Mouse (Mus musculus) stomach, postnatal 0 days (tissue): ENCODE data around the gene Cers3. TPM values are rescaled to one million over a fixed set of nuclear protein-coding genes. Genes with fewer than 3 reads are reported as not detected.

Experiments used
- ATAC-seq: fragments of 200-750 bp; cut with Nextera tagmentation; 2 replicates; pipeline ENCODE4 v1.8.0; 2017; ENCODE audit not compliant: low FRiP score, low TSS enrichment
- DNase-seq: peaks from one replicate; pipeline ENCODE4 v3.0.0-alpha.2; 2016; ENCODE audit warnings: low spot score
- H3K27ac ChIP-seq: fragments of 300-500 bp; sonication (generic); replicated peaks from 2 replicates; pipeline ENCODE4 v1.5.1; 2014; ENCODE audit warnings: mild to moderate bottlenecking, control low read depth
- H3K27me3 ChIP-seq: fragments of 300-500 bp; sonication (generic); 2 replicates; pipeline ENCODE4 v1.6.1; 2014; ENCODE audit warnings: low read length; ENCODE audit not compliant: control insufficient read depth, insufficient read depth
- H3K36me3 ChIP-seq: fragments of 300-500 bp; sonication (generic); 2 replicates; pipeline ENCODE4 v1.6.1; 2014; ENCODE audit warnings: low read length, mixed read lengths; ENCODE audit not compliant: control insufficient read depth, insufficient read depth
- H3K4me1 ChIP-seq: fragments of 300-500 bp; sonication (generic); replicated peaks from 2 replicates; pipeline ENCODE4 v1.6.1; 2014; ENCODE audit warnings: antibody characterized with exemption; ENCODE audit not compliant: control insufficient read depth, insufficient read depth
- H3K4me2 ChIP-seq: fragments of 300-500 bp; sonication (generic); replicated peaks from 2 replicates; pipeline ENCODE4 v1.6.1; 2014; ENCODE audit warnings: low read depth, mild to moderate bottlenecking, control low read depth, moderate library complexity
- H3K4me3 ChIP-seq: fragments of 300-500 bp; sonication (generic); 2 replicates; pipeline ENCODE4 v1.5.1; 2014; ENCODE audit warnings: low read depth, low read length, control low read depth
- H3K9ac ChIP-seq: fragments of 300-500 bp; sonication (generic); 2 replicates; pipeline ENCODE4 v1.6.1; 2014; ENCODE audit warnings: mild to moderate bottlenecking, low read length, control low read depth, mixed read lengths
- H3K9me3 ChIP-seq: fragments of 300-500 bp; sonication (generic); 2 replicates; pipeline ENCODE4 v1.6.1; 2016; ENCODE audit warnings: low read length; ENCODE audit not compliant: control insufficient read depth
- CTCF ChIP-seq: IDR thresholded peaks from 2 replicates; pipeline ENCODE4 v1.5.1; 2016; ENCODE audit warnings: antibody characterized with exemption, low read depth, mild to moderate bottlenecking, moderate library complexity
- EP300 ChIP-seq: optimal IDR thresholded peaks from 2 replicates; pipeline ENCODE3; 2016; ENCODE audit warnings: antibody characterized with exemption
- whole genome bisulfite sequencing: fragments of 180-500 bp; shearing (Covaris S2); extraction: QIAGEN DNeasy Blood & Tissue Kit; methylation state at CpG from one replicate; pipeline ENCODE4 v1.1.7; 2014; 5-methylcytosine and 5-hydroxymethylcytosine counted together
- polyA plus RNA-seq: library from polyadenylated mRNA; unstranded; fragments of >200 nt; fragmentation: Nextera tagmentation; extraction: Ambion mirVana; gene quantifications from 2 replicates; pipeline ENCODE4 v1.2.1, GENCODE M21; 2015

Cers3 gene
- polyA plus RNA-seq, 1 experiment from 2014 or later: 40.8 TPM

GRCm38 (mm10) chr7:66724954-66725353 lies 18.4 kb upstream of the Cers3 start:
- Histone ChIP-seq H3K27me3 (no peaks in the 10 kb centered on the region), H3K27ac (no peak overlapping the region), H3K4me2 (no peak overlapping the region), H3K9me3 (no peaks in the 10 kb centered on the region), H3K4me3 (no peak overlapping the region), H3K9ac (no peak overlapping the region), H3K4me1 (no peaks in the 10 kb centered on the region), H3K36me3 (0 out of 2 replicates have a peak, but pooled peaks cover 2% of the 10 kb centered on the region)
- no peak for TF ChIP-seq CTCF
- no peak for TF ChIP-seq EP300
- no peak for DNase-seq
- WGBS: 76% methylated on average over 6 of the region's 6 CpGs
- no peak for ATAC-seq

DNA sequence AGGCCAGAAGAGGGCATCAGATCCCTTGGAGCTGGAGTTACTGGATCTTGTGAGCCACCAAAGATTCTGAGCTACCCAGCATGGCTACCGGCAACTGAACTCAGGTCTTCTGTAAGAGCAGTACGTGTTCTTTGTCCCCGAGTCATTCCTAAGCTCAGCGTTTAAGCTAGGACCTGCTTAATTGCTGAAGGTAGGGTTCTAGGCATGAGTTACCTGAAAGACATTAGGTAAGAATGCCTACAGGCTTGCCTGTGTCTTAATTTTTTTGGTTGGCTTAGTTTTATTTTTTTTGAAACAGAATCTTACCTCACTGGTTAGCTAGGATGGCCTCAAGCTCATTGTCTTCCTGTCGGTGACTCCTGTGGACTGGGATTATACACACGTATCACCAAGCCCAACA lies 15.2 kb upstream of the Cers3 start:
- H3K36me3 ChIP-seq: 0 out of 2 replicates have a peak, but pooled peaks cover 2% of the 10 kb centered on the region
- no peak overlapping the region for H3K27ac ChIP-seq
- no peaks in the 10 kb centered on the region for H3K27me3 ChIP-seq
- peak; percentile 34 for TF ChIP-seq CTCF
- no peak for TF ChIP-seq EP300
- H3K4me3 ChIP-seq: no peak overlapping the region
- no peak overlapping the region for H3K9ac ChIP-seq
- no peak overlapping the region for H3K4me2 ChIP-seq
- ATAC-seq (no peak), DNase-seq (no peak)
- WGBS: 96% methylated on average over 6 of the region's 6 CpGs
- H3K4me1 ChIP-seq: no peaks in the 10 kb centered on the region
- H3K9me3 ChIP-seq: no peaks in the 10 kb centered on the region

DNA sequence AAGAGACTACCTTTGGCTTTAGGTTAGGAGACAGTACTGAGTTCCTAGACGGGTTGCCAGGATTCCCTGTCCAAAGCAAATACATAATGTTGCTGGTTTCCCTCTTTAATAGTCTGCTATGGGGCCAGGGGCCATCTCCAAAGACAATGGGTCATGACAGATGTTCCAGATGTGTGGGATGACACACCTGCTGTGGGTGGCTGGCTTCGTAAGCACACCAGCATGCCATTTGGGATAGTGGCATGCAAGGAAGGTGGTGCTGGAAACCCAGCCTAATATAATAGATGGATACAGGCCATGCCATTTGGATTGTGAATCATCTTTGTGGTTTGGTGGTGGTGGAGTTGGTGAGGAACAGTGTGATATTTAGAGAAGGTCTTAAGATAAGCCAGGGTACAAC lies 14.1 kb upstream of the Cers3 start:
- H3K9ac ChIP-seq: no peak overlapping the region

DNA sequence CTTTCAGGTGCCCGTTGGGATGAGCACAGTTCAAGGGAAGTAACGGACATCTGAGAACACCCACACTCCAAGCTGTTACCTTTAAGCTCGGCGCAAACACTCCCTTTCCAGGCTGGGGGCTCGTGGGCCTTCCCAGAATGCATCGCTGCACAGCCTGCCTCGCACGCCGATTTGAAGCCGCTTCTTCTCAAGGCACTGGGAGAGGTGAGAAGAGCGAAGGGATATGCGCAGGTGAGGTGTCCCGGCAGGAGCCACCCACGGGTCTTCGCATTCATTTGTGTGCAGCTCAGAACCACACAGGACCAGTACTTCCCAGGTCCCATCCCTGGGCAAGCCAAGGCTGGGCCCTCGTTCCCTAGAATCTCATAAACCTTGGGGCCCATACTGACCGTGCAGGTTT lies 9.9 kb upstream of the Cers3 start:
- Histone ChIP-seq H3K27me3 (no peaks in the 10 kb centered on the region), H3K9ac (no peak overlapping the region), H3K27ac (no peak overlapping the region), H3K4me3 (no peak overlapping the region), H3K9me3 (no peaks in the 10 kb centered on the region), H3K4me1 (no peaks in the 10 kb centered on the region), H3K36me3 (no peaks in the 10 kb centered on the region), H3K4me2 (no peak overlapping the region)
- 95% methylated on average over 17 of the region's 17 CpGs for WGBS
- ATAC-seq: no peak
- DNase-seq: no peak
- TF ChIP-seq CTCF (no peak), EP300 (no peak)

More for the DNA sequence above, 14.1 kb upstream of the Cers3 start:
- Histone ChIP-seq H3K4me1 (no peaks in the 10 kb centered on the region), H3K4me3 (no peak overlapping the region), H3K36me3 (no peaks in the 10 kb centered on the region), H3K4me2 (no peak overlapping the region), H3K27ac (no peak overlapping the region), H3K27me3 (no peaks in the 10 kb centered on the region), H3K9me3 (no peaks in the 10 kb centered on the region)
- ATAC-seq: no peak
- TF ChIP-seq CTCF: no peak
- no peak for TF ChIP-seq EP300
- 84% methylated on average over 2 of the region's 2 CpGs for WGBS
- no peak for DNase-seq

- ATAC-seq: no peak
- Histone ChIP-seq H3K27ac (no peak overlapping the region), H3K9me3 (no peaks in the 10 kb centered on the region), H3K27me3 (no peaks in the 10 kb centered on the region), H3K4me2 (no peak overlapping the region), H3K9ac (no peak overlapping the region), H3K4me3 (no peak overlapping the region), H3K36me3 (no peaks in the 10 kb centered on the region), H3K4me1 (no peaks in the 10 kb centered on the region)
- no peak for TF ChIP-seq EP300
- no peak for TF ChIP-seq CTCF
- DNase-seq: no peak
- 92% methylated on average over 11 of the region's 11 CpGs for WGBS
Measured at GRCm38 (mm10) chr7:66733882-66734281, 9.4 kb upstream of the Cers3 start.

- no peak overlapping the region for H3K4me3 ChIP-seq
- no peak overlapping the region for H3K4me2 ChIP-seq
- ATAC-seq: no peak
- no peaks in the 10 kb centered on the region for H3K27me3 ChIP-seq
- H3K4me1 ChIP-seq: no peaks in the 10 kb centered on the region
- no peak for TF ChIP-seq EP300
- TF ChIP-seq CTCF: no peak
- no peak for DNase-seq
- no peak overlapping the region for H3K27ac ChIP-seq
- no peaks in the 10 kb centered on the region for H3K36me3 ChIP-seq
- H3K9ac ChIP-seq: no peak overlapping the region
- no peaks in the 10 kb centered on the region for H3K9me3 ChIP-seq
- 94% methylated on average over 4 of the region's 4 CpGs for WGBS
Measured at GRCm38 (mm10) chr7:66734466-66734865, 8.8 kb upstream of the Cers3 start.
